Mouse (Mus musculus) ES-CJ7 (cell line): ENCODE results near the gene Hs6st2.

Experiments
- DNase-seq: peaks from one replicate; pipeline ENCODE4 v3.0.0; 2011; ENCODE audit warnings: low read depth, low spot score

The Hs6st2 gene

GRCm38 (mm10) chrX:51585444-51585843 lies 96.2 kb downstream of the Hs6st2 start:
- DNase-seq: no peak

- no peak for DNase-seq
Observed at GRCm38 (mm10) chrX:51581704-51582103, 100.0 kb downstream of the Hs6st2 start.

- DNase-seq: no peak
Observed at GRCm38 (mm10) chrX:51561880-51562279, 119.8 kb downstream of the Hs6st2 start.

- no peak for DNase-seq
Observed at GRCm38 (mm10) chrX:51539626-51540025, 142.0 kb downstream of the Hs6st2 start.

GRCm38 (mm10) chrX:51537082-51537481 lies 144.6 kb downstream of the Hs6st2 start:
- DNase-seq: no peak

- no peak for DNase-seq
Observed at GRCm38 (mm10) chrX:51535226-51535625, 146.4 kb downstream of the Hs6st2 start.

GRCm38 (mm10) chrX:51531136-51531535 lies 150.5 kb downstream of the Hs6st2 start:
- no peak for DNase-seq

GRCm38 (mm10) chrX:51528601-51529000 lies 153.1 kb downstream of the Hs6st2 start:
- DNase-seq: no peak

- no peak for DNase-seq
Observed at GRCm38 (mm10) chrX:51514831-51515230, 166.8 kb downstream of the Hs6st2 start.

- DNase-seq: no peak
Observed at GRCm38 (mm10) chrX:51506526-51506925, 175.1 kb downstream of the Hs6st2 start.

- no peak for DNase-seq
Observed at GRCm38 (mm10) chrX:51505691-51506090, 176.0 kb downstream of the Hs6st2 start.

- DNase-seq: no peak
Observed at GRCm38 (mm10) chrX:51503781-51504471, 177.7 kb downstream of the Hs6st2 start.

GRCm38 (mm10) chrX:51497831-51498230 lies 183.8 kb downstream of the Hs6st2 start:
- DNase-seq: no peak

GRCm38 (mm10) chrX:51488374-51488773 lies 193.3 kb downstream of the Hs6st2 start:
- no peak for DNase-seq

- DNase-seq: no peak
Observed at GRCm38 (mm10) chrX:51469411-51469810, 212.2 kb downstream of the Hs6st2 start.

- DNase-seq: no peak
Observed at GRCm38 (mm10) chrX:51461413-51461812, 220.2 kb downstream of the Hs6st2 start.

- no peak for DNase-seq
Observed at GRCm38 (mm10) chrX:51443366-51443765, 238.3 kb downstream of the Hs6st2 start.

- DNase-seq: no peak
Observed at GRCm38 (mm10) chrX:51431706-51432105, 249.9 kb downstream of the Hs6st2 start.

GRCm38 (mm10) chrX:51425031-51425430 lies 256.6 kb downstream of the Hs6st2 start:
- no peak for DNase-seq

- no peak for DNase-seq
Observed at GRCm38 (mm10) chrX:51410289-51410688, 271.4 kb downstream of the Hs6st2 start.

GRCm38 (mm10) chrX:51397457-51397856 lies 284.2 kb downstream of the Hs6st2 start:
- peak; percentile 44 for DNase-seq

GRCm38 (mm10) chrX:51374670-51375069 lies 307.0 kb downstream of the Hs6st2 start:
- DNase-seq: peak; percentile 40

GRCm38 (mm10) chrX:51372477-51373239 lies 309.0 kb downstream of the Hs6st2 start:
- DNase-seq: peak; percentile 2
